Mouse (Mus musculus): ENCODE measurements around the gene Prkch. TPM values are rescaled to one million over a fixed set of nuclear protein-coding genes. Genes with fewer than 3 reads are reported as not detected.

The Prkch gene
- polyA plus RNA-seq, 2 experiments: 1.1 to 1.6 TPM

GRCm38 (mm10) chr12:73682921-73683346 lies 98.3 kb downstream of the Prkch start:
- H3K9me3 ChIP-seq (ENCODE audit: control insufficient read depth, low read length): no peaks in the 10 kb centered on the region
- no peaks in the 10 kb centered on the region for H3K36me3 ChIP-seq (replicated peaks; ENCODE audit: control insufficient read depth, insufficient read depth, low read depth)
- DNase-seq (ENCODE audit: low read depth in 3 of 3, low spot score in 3 of 3): no peak
- H3K27me3 ChIP-seq (ENCODE audit: control insufficient read depth, insufficient read depth, low read length): no peaks in the 10 kb centered on the region
- H3K27ac ChIP-seq: no peak overlapping the region
- H3K4me2 ChIP-seq (ENCODE audit: low read depth): no peak overlapping the region
- TF ChIP-seq CTCF (IDR thresholded peaks at IDR 0.05; ENCODE audit: low read depth) (no peak), EP300 (IDR thresholded peaks at IDR 0.05; ENCODE audit: low read depth) (no peak)
- ATAC-seq (ENCODE audit: insufficient read depth): no peak
- H3K9ac ChIP-seq (replicated peaks): no peak overlapping the region
- H3K4me1 ChIP-seq (replicated peaks; ENCODE audit: control insufficient read depth in 2 of 2, insufficient read depth in 2 of 2, low read length in 1 of 2): 0 out of 4 replicates have a peak, but pooled peaks cover 0 to 2% of the 10 kb centered on the region in 2 experiments
- WGBS (ENCODE audit: insufficient replicate concordance): 30% methylated on average over 7 of the region's 7 CpGs
- no peak overlapping the region for H3K4me3 ChIP-seq (ENCODE audit: insufficient read depth in 1 of 2, low read depth in 2 of 2, low read length in 2 of 2)

GRCm38 (mm10) chr12:73685875-73686274 lies 101.3 kb downstream of the Prkch start:
- DNase-seq (ENCODE audit: low read depth in 3 of 3, low spot score in 3 of 3): no peak
- Histone ChIP-seq H3K9me3 (ENCODE audit: control insufficient read depth, low read length) (no peaks in the 10 kb centered on the region), H3K4me2 (ENCODE audit: low read depth) (no peak overlapping the region), H3K9ac (replicated peaks) (no peak overlapping the region), H3K36me3 (replicated peaks; ENCODE audit: control insufficient read depth, insufficient read depth, low read depth) (no peaks in the 10 kb centered on the region), H3K4me3 (ENCODE audit: insufficient read depth in 1 of 2, low read depth in 2 of 2, low read length in 2 of 2) (no peak overlapping the region), H3K27ac (no peak overlapping the region), H3K4me1 (replicated peaks; ENCODE audit: control insufficient read depth in 2 of 2, insufficient read depth in 2 of 2, low read length in 1 of 2) (0 out of 4 replicates have a peak, but pooled peaks cover 0 to 2% of the 10 kb centered on the region in 2 experiments), H3K27me3 (ENCODE audit: control insufficient read depth, insufficient read depth, low read length) (no peaks in the 10 kb centered on the region)
- no peak for ATAC-seq (ENCODE audit: insufficient read depth)
- 60% methylated on average over 13 of the region's 13 CpGs for WGBS (ENCODE audit: insufficient replicate concordance)
- TF ChIP-seq CTCF (IDR thresholded peaks at IDR 0.05; ENCODE audit: low read depth): no peak
- TF ChIP-seq EP300 (IDR thresholded peaks at IDR 0.05; ENCODE audit: low read depth): no peak

- ATAC-seq (ENCODE audit: insufficient read depth): no peak
- H3K9me3 ChIP-seq (ENCODE audit: control insufficient read depth, low read length): no peaks in the 10 kb centered on the region
- TF ChIP-seq CTCF (IDR thresholded peaks at IDR 0.05; ENCODE audit: low read depth) (no peak), EP300 (IDR thresholded peaks at IDR 0.05; ENCODE audit: low read depth) (no peak)
- no peak overlapping the region for H3K27ac ChIP-seq
- H3K4me1 ChIP-seq (replicated peaks; ENCODE audit: control insufficient read depth in 2 of 2, insufficient read depth in 2 of 2, low read length in 1 of 2): 0 out of 4 replicates have a peak, but pooled peaks cover 0 to 2% of the 10 kb centered on the region in 2 experiments
- H3K4me3 ChIP-seq (ENCODE audit: insufficient read depth in 1 of 2, low read depth in 2 of 2, low read length in 2 of 2): no peak overlapping the region
- H3K27me3 ChIP-seq (ENCODE audit: control insufficient read depth, insufficient read depth, low read length): no peaks in the 10 kb centered on the region
- no peak for DNase-seq (ENCODE audit: low read depth in 3 of 3, low spot score in 3 of 3)
- no peak overlapping the region for H3K9ac ChIP-seq (replicated peaks)
- H3K36me3 ChIP-seq (replicated peaks; ENCODE audit: control insufficient read depth, insufficient read depth, low read depth): no peaks in the 10 kb centered on the region
- WGBS (ENCODE audit: insufficient replicate concordance): 71% methylated on average over 5 of the region's 5 CpGs
- H3K4me2 ChIP-seq (ENCODE audit: low read depth): no peak overlapping the region
Measured at GRCm38 (mm10) chr12:73686456-73686855, 101.9 kb downstream of the Prkch start.

GRCm38 (mm10) chr12:73687077-73688035 lies 102.8 kb downstream of the Prkch start:
- Histone ChIP-seq H3K27ac (no peak overlapping the region), H3K9ac (replicated peaks) (no peak overlapping the region), H3K27me3 (ENCODE audit: control insufficient read depth, insufficient read depth, low read length) (no peaks in the 10 kb centered on the region), H3K4me2 (ENCODE audit: low read depth) (no peak overlapping the region), H3K9me3 (ENCODE audit: control insufficient read depth, low read length) (no peaks in the 10 kb centered on the region), H3K36me3 (replicated peaks; ENCODE audit: control insufficient read depth, insufficient read depth, low read depth) (no peaks in the 10 kb centered on the region), H3K4me3 (ENCODE audit: insufficient read depth in 1 of 2, low read depth in 2 of 2, low read length in 2 of 2) (no peak overlapping the region), H3K4me1 (replicated peaks; ENCODE audit: control insufficient read depth in 2 of 2, insufficient read depth in 2 of 2, low read length in 1 of 2) (0 out of 4 replicates have a peak, but pooled peaks cover 0 to 2% of the 10 kb centered on the region in 2 experiments)
- DNase-seq (ENCODE audit: low read depth in 3 of 3, low spot score in 3 of 3): peak; percentile 17 to 27 (median 22)
- TF ChIP-seq EP300 (IDR thresholded peaks at IDR 0.05; ENCODE audit: low read depth) (no peak), CTCF (IDR thresholded peaks at IDR 0.05; ENCODE audit: low read depth) (peak; percentile 54)
- ATAC-seq (ENCODE audit: insufficient read depth): peak; percentile 62; the same call in 1 of the 2 replicates
- WGBS (ENCODE audit: insufficient replicate concordance): 46% methylated on average over 20 of the region's 20 CpGs

GRCm38 (mm10) chr12:73692321-73692720 lies 107.7 kb downstream of the Prkch start:
- no peaks in the 10 kb centered on the region for H3K27me3 ChIP-seq (ENCODE audit: control insufficient read depth, insufficient read depth, low read length)
- no peaks in the 10 kb centered on the region for H3K4me1 ChIP-seq (replicated peaks; ENCODE audit: control insufficient read depth in 2 of 2, insufficient read depth in 2 of 2, low read length in 1 of 2)
- ATAC-seq (ENCODE audit: insufficient read depth) (no peak), DNase-seq (ENCODE audit: low read depth in 3 of 3, low spot score in 3 of 3) (no peak)
- no peaks in the 10 kb centered on the region for H3K9me3 ChIP-seq (ENCODE audit: control insufficient read depth, low read length)
- no peak overlapping the region for H3K4me2 ChIP-seq (ENCODE audit: low read depth)
- WGBS (ENCODE audit: insufficient replicate concordance): 24% methylated on average over 4 of the region's 4 CpGs
- H3K4me3 ChIP-seq (ENCODE audit: insufficient read depth in 1 of 2, low read depth in 2 of 2, low read length in 2 of 2): no peak overlapping the region
- TF ChIP-seq EP300 (IDR thresholded peaks at IDR 0.05; ENCODE audit: low read depth) (no peak), CTCF (IDR thresholded peaks at IDR 0.05; ENCODE audit: low read depth) (no peak)
- H3K27ac ChIP-seq: no peak overlapping the region
- H3K9ac ChIP-seq (replicated peaks): no peak overlapping the region
- no peaks in the 10 kb centered on the region for H3K36me3 ChIP-seq (replicated peaks; ENCODE audit: control insufficient read depth, insufficient read depth, low read depth)
